Mouse (Mus musculus) neural tube, embryonic 11.5 days (tissue): ENCODE results near the gene F2. TPM values are rescaled to one million over a fixed set of nuclear protein-coding genes. Genes with fewer than 3 reads are reported as not detected.

Experiments
- ATAC-seq: fragments of 200-750 bp; cut with Nextera tagmentation; 2 replicates; pipeline ENCODE4 v1.8.0; 2017; ENCODE audit warnings: moderate number of reproducible peaks, mild to moderate bottlenecking, moderate TSS enrichment, moderate library complexity; ENCODE audit not compliant: insufficient read depth, low FRiP score, low TSS enrichment
- DNase-seq: peaks from one replicate; pipeline ENCODE4 v3.0.0-alpha.2; 2015; ENCODE audit warnings: low spot score
- H3K27ac ChIP-seq: fragments of 300-500 bp; sonication (generic); 2 replicates; pipeline ENCODE4 v1.5.1; 2014; ENCODE audit warnings: low read depth, mild to moderate bottlenecking, low read length
- H3K27me3 ChIP-seq: fragments of 300-500 bp; sonication (generic); 2 replicates; pipeline ENCODE4 v1.6.1; 2014; ENCODE audit warnings: mild to moderate bottlenecking, low read length, mixed read lengths; ENCODE audit not compliant: control insufficient read depth, insufficient read depth
- H3K36me3 ChIP-seq: fragments of 300-500 bp; sonication (generic); 2 replicates; pipeline ENCODE4 v1.6.1; 2014; ENCODE audit warnings: mild to moderate bottlenecking, low read length, moderate library complexity, mixed read lengths; ENCODE audit not compliant: control insufficient read depth, insufficient read depth
- H3K4me1 ChIP-seq: fragments of 300-500 bp; sonication (generic); 2 replicates; pipeline ENCODE4 v1.6.1; 2014; ENCODE audit warnings: low read length, mixed read lengths; ENCODE audit not compliant: control insufficient read depth, insufficient read depth
- H3K4me2 ChIP-seq: fragments of 300-500 bp; sonication (generic); 2 replicates; pipeline ENCODE4 v1.6.1; 2014; ENCODE audit warnings: low read depth, mild to moderate bottlenecking, moderate library complexity
- H3K4me3 ChIP-seq: fragments of 300-500 bp; sonication (generic); 2 replicates; pipeline ENCODE4 v1.5.1; 2014; ENCODE audit warnings: low read depth, low read length
- H3K9ac ChIP-seq: fragments of 300-500 bp; sonication (generic); 2 replicates; pipeline ENCODE4 v1.6.1; 2014; ENCODE audit warnings: mild to moderate bottlenecking, low read length
- H3K9me3 ChIP-seq: fragments of 300-500 bp; sonication (generic); 2 replicates; pipeline ENCODE4 v1.6.1; 2016; ENCODE audit warnings: low read length; ENCODE audit not compliant: control insufficient read depth
- WGBS: fragments of 180-500 bp; shearing (Covaris S2); extraction: QIAGEN DNeasy Blood & Tissue Kit; methylation state at CpG from one replicate; pipeline ENCODE4 v1.1.7; 2014; 5-methylcytosine and 5-hydroxymethylcytosine counted together
- polyA plus RNA-seq: library from polyadenylated mRNA; unstranded; fragments of >200 nt; fragmentation: Nextera tagmentation; extraction: Ambion mirVana; gene quantifications from 2 replicates; pipeline ENCODE4 v1.2.1, GENCODE M21; 2014

Gene F2
- polyA plus RNA-seq, 1 experiment from 2014 or later = 0.15 TPM

DNA sequence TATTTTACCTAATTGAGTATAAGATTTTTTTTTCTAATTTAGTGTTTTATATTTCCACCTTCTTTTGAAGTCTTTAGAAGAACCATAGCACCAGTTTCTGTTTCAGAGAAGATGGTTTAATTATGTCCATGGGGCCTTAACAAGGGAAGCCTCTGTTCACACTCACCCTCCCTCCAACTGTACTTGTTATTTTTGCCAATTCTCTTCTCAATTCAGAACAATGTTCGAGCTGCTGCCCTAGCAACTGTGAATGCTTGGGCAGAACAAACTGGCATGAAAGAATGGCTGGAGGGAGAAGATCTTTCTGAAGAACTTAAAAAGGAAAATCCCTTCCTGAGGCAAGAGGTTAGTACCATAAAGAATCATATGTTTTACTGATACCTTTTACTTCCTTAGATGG is 55.3 kb downstream of the F2 start:
- H3K9ac ChIP-seq = no peak overlapping the region
- DNase-seq (no peak), ATAC-seq (no peak)
- H3K36me3 ChIP-seq = peaks cover 17% of the 10 kb centered on the region
- H3K4me1 ChIP-seq = no peaks in the 10 kb centered on the region
- 88% methylated on average over 1 of the region's 1 CpGs for WGBS
- no peak overlapping the region for H3K4me3 ChIP-seq
- H3K27me3 ChIP-seq = no peaks in the 10 kb centered on the region
- H3K4me2 ChIP-seq = no peak overlapping the region
- no peak overlapping the region for H3K27ac ChIP-seq
- no peaks in the 10 kb centered on the region for H3K9me3 ChIP-seq

Other genes with a start within 250 kb of the F2 start
- 98.5 and 98.6 TPM in 2 replicates for gene 1110051M20Rik, start 191.7 kb downstream of the F2 start, polyA plus RNA-seq
- 5.4 and 5.8 TPM in 2 replicates for gene Lrp4, start 178.9 kb downstream of the F2 start, polyA plus RNA-seq
- 131 TPM in 2 replicates for gene Ckap5, start 109.7 kb downstream of the F2 start, polyA plus RNA-seq
- 5.6 and 5.9 TPM in 2 replicates for gene Zfp408, start 13.4 kb upstream of the F2 start, polyA plus RNA-seq
- gene Arhgap1, start 13.4 kb upstream of the F2 start, polyA plus RNA-seq = 87.0 and 90.9 TPM in 2 replicates
- gene Atg13, start 74.2 kb upstream of the F2 start, polyA plus RNA-seq = 37.9 and 38.3 TPM in 2 replicates
- 15.5 and 17.3 TPM in 2 replicates for gene Harbi1, start 74.4 kb upstream of the F2 start, polyA plus RNA-seq
- gene Ambra1, start 93.7 kb upstream of the F2 start, polyA plus RNA-seq = 21.3 and 21.5 TPM in 2 replicates